Mouse (Mus musculus) stomach, embryonic 16.5 days (tissue): ENCODE results near the gene Gab2. TPM values are rescaled to one million over a fixed set of nuclear protein-coding genes. Genes with fewer than 3 reads are reported as not detected.

Experiments used
- ATAC-seq: fragments of 200-750 bp; cut with Nextera tagmentation; 2 replicates; pipeline ENCODE4 v1.8.0; 2017; ENCODE audit warnings: moderate number of reproducible peaks, moderate TSS enrichment; ENCODE audit not compliant: insufficient read depth, low FRiP score
- H3K27ac ChIP-seq: fragments of 300-500 bp; sonication (generic); 2 replicates; pipeline ENCODE4 v1.5.1; 2014; ENCODE audit warnings: low read length
- H3K27me3 ChIP-seq: fragments of 300-500 bp; sonication (generic); 2 replicates; pipeline ENCODE4 v1.6.1; 2014; ENCODE audit warnings: low read length, control low read depth, mixed read lengths; ENCODE audit not compliant: control insufficient read depth, insufficient read depth
- H3K36me3 ChIP-seq: fragments of 300-500 bp; sonication (generic); 2 replicates; pipeline ENCODE4 v1.6.1; 2014; ENCODE audit warnings: low read length; ENCODE audit not compliant: control insufficient read depth, insufficient read depth
- H3K4me1 ChIP-seq: fragments of 300-500 bp; sonication (generic); 2 replicates; pipeline ENCODE4 v1.6.1; 2014; ENCODE audit warnings: low read length, control low read depth, mixed read lengths; ENCODE audit not compliant: control insufficient read depth, insufficient read depth
- H3K4me2 ChIP-seq: fragments of 300-500 bp; sonication (generic); 2 replicates; pipeline ENCODE4 v1.6.1; 2014; ENCODE audit warnings: low read depth, low read length, mixed read lengths
- H3K4me3 ChIP-seq: fragments of 300-500 bp; sonication (generic); replicated peaks from 2 replicates; pipeline ENCODE4 v1.5.1; 2014; ENCODE audit warnings: mild to moderate bottlenecking, low read length
- H3K9ac ChIP-seq: fragments of 300-500 bp; sonication (generic); 2 replicates; pipeline ENCODE4 v1.6.1; 2014; ENCODE audit warnings: low read length
- H3K9me3 ChIP-seq: fragments of 300-500 bp; sonication (generic); replicated peaks from 2 replicates; pipeline ENCODE4 v1.6.1; 2016; ENCODE audit warnings: low read length, control low read depth; ENCODE audit not compliant: control insufficient read depth
- WGBS: fragments of 180-500 bp; shearing (Covaris S2); extraction: QIAGEN DNeasy Blood & Tissue Kit; methylation state at CpG from one replicate; pipeline ENCODE4 v1.1.7; 2014; 5-methylcytosine and 5-hydroxymethylcytosine counted together
- polyA plus RNA-seq: library from polyadenylated mRNA; unstranded; fragments of >200 nt; fragmentation: Nextera tagmentation; extraction: Ambion mirVana; gene quantifications from 2 replicates; pipeline ENCODE4 v1.2.1, GENCODE M21; 2015

The Gab2 gene
- polyA plus RNA-seq, 1 experiment from 2014 or later = 8.3 TPM

GRCm38 (mm10) chr7:97076977-97077376 lies 4.4 kb upstream of the Gab2 start:
- no peaks in the 10 kb centered on the region for H3K27me3 ChIP-seq
- no peak overlapping the region for H3K4me2 ChIP-seq
- peaks cover 11% of the 10 kb centered on the region; the same call in 1 of the 2 replicates for H3K4me1 ChIP-seq
- no peak for ATAC-seq
- no peak overlapping the region for H3K27ac ChIP-seq
- H3K4me3 ChIP-seq = no peak overlapping the region
- H3K36me3 ChIP-seq = no peaks in the 10 kb centered on the region
- no peak overlapping the region for H3K9ac ChIP-seq
- H3K9me3 ChIP-seq = no peaks in the 10 kb centered on the region

GRCm38 (mm10) chr7:97078685-97079084 lies 2.7 kb upstream of the Gab2 start:
- ATAC-seq = no peak

GRCm38 (mm10) chr7:97079145-97079544 lies 2.2 kb upstream of the Gab2 start:
- H3K4me2 ChIP-seq = no peak overlapping the region
- no peaks in the 10 kb centered on the region for H3K9me3 ChIP-seq
- H3K4me3 ChIP-seq = no peak overlapping the region
- H3K36me3 ChIP-seq = no peaks in the 10 kb centered on the region
- H3K4me1 ChIP-seq = peaks cover 20% of the 10 kb centered on the region; the same call in 1 of the 2 replicates
- H3K9ac ChIP-seq = no peak overlapping the region
- WGBS = 15% methylated on average over 6 of the region's 6 CpGs
- no peak overlapping the region for H3K27ac ChIP-seq
- no peaks in the 10 kb centered on the region for H3K27me3 ChIP-seq
- ATAC-seq = no peak

More at GRCm38 (mm10) chr7:97078685-97079084, 2.7 kb upstream of the Gab2 start:
- Histone ChIP-seq H3K36me3 (no peaks in the 10 kb centered on the region), H3K9ac (no peak overlapping the region), H3K4me3 (no peak overlapping the region), H3K9me3 (no peaks in the 10 kb centered on the region), H3K27me3 (no peaks in the 10 kb centered on the region), H3K4me1 (peaks cover 19% of the 10 kb centered on the region; the same call in 1 of the 2 replicates), H3K27ac (no peak overlapping the region), H3K4me2 (no peak overlapping the region)
- WGBS = 50% methylated on average over 4 of the region's 4 CpGs

- no peak overlapping the region for H3K4me2 ChIP-seq
Observed at GRCm38 (mm10) chr7:97079651-97080365, 1.6 kb upstream of the Gab2 start.

GRCm38 (mm10) chr7:97080621-97081241 lies 655 bp upstream of the Gab2 start:
- Histone ChIP-seq H3K27me3 (no peaks in the 10 kb centered on the region), H3K27ac (peak overlapping the region; percentile 96), H3K4me3 (peak overlapping the region; percentile 92), H3K9ac (peak overlapping the region; percentile 88), H3K4me2 (peak overlapping the region; percentile 85), H3K36me3 (no peaks in the 10 kb centered on the region), H3K4me1 (peaks cover 23% of the 10 kb centered on the region; the same call in 1 of the 2 replicates), H3K9me3 (no peaks in the 10 kb centered on the region)
- WGBS = 33% methylated on average over 4 of the region's 4 CpGs
- no peak for ATAC-seq

More at GRCm38 (mm10) chr7:97079651-97080365, 1.6 kb upstream of the Gab2 start:
- no peak overlapping the region for H3K9ac ChIP-seq
- H3K4me1 ChIP-seq = peaks cover 23% of the 10 kb centered on the region; the same call in 1 of the 2 replicates
- WGBS = 48% methylated on average over 4 of the region's 4 CpGs
- no peaks in the 10 kb centered on the region for H3K9me3 ChIP-seq
- no peak overlapping the region for H3K4me3 ChIP-seq
- H3K36me3 ChIP-seq = no peaks in the 10 kb centered on the region
- H3K27me3 ChIP-seq = no peaks in the 10 kb centered on the region
- H3K27ac ChIP-seq = 0 out of 2 replicates have a peak overlapping the region, but pooled peaks have one; percentile 19
- no peak for ATAC-seq

GRCm38 (mm10) chr7:97081959-97082218 lies 503 bp downstream of the Gab2 start:
- no peaks in the 10 kb centered on the region for H3K36me3 ChIP-seq
- 0% methylated on average over 34 of the region's 38 CpGs for WGBS
- H3K9me3 ChIP-seq = no peaks in the 10 kb centered on the region
- H3K4me2 ChIP-seq = peak overlapping the region; percentile 85
- H3K27ac ChIP-seq = peak overlapping the region; percentile 96
- H3K9ac ChIP-seq = peak overlapping the region; percentile 88
- peaks cover 23% of the 10 kb centered on the region; the same call in 1 of the 2 replicates for H3K4me1 ChIP-seq
- H3K4me3 ChIP-seq = peak overlapping the region; percentile 92
- H3K27me3 ChIP-seq = no peaks in the 10 kb centered on the region
- peak; percentile 51 for ATAC-seq

- under 1% methylated on average over 37 of the region's 40 CpGs for WGBS
Observed at GRCm38 (mm10) chr7:97082219-97083101, 1.1 kb downstream of the Gab2 start.

GRCm38 (mm10) chr7:97083579-97083978 lies 2.2 kb downstream of the Gab2 start:
- Histone ChIP-seq H3K36me3 (no peaks in the 10 kb centered on the region), H3K4me3 (0 out of 2 replicates have a peak overlapping the region, but pooled peaks have one; percentile 92), H3K9me3 (no peaks in the 10 kb centered on the region), H3K27ac (peak overlapping the region; percentile 96), H3K4me2 (peak overlapping the region; percentile 85), H3K27me3 (no peaks in the 10 kb centered on the region), H3K4me1 (peaks cover 23% of the 10 kb centered on the region; the same call in 1 of the 2 replicates), H3K9ac (no peak overlapping the region)
- no peak for ATAC-seq
- WGBS = 71% methylated on average over 9 of the region's 9 CpGs

More at GRCm38 (mm10) chr7:97082219-97083101, 1.1 kb downstream of the Gab2 start:
- peak overlapping the region; percentile 85 for H3K4me2 ChIP-seq
- H3K9ac ChIP-seq = peak overlapping the region; percentile 88
- H3K27ac ChIP-seq = peak overlapping the region; percentile 96
- H3K36me3 ChIP-seq = no peaks in the 10 kb centered on the region
- ATAC-seq = peak; percentile 71
- H3K4me3 ChIP-seq = peak overlapping the region; percentile 92
- H3K27me3 ChIP-seq = no peaks in the 10 kb centered on the region
- peaks cover 23% of the 10 kb centered on the region; the same call in 1 of the 2 replicates for H3K4me1 ChIP-seq
- H3K9me3 ChIP-seq = no peaks in the 10 kb centered on the region
